Mouse (Mus musculus): ENCODE data around the gene AU040320.

AU040320 gene

GRCm38 (mm10) chr4:126753268-126754230 lies at the start of gene AU040320, which contains the start of gene Ncdn:
AU040320 (plus strand) TSS chr4:126753544.
Ncdn (minus strand) TSS chr4:126753438.
- DNase-seq = peak; percentile 99

- no peak for DNase-seq
Observed at GRCm38 (mm10) chr4:126706630-126707438, 46.5 kb upstream of the AU040320 start.

GRCm38 (mm10) chr4:126707439-126707826 lies 45.9 kb upstream of the AU040320 start:
- no peak for DNase-seq

- no peak for DNase-seq
Observed at GRCm38 (mm10) chr4:126732111-126732510, 21.2 kb upstream of the AU040320 start.

- DNase-seq = no peak
Observed at GRCm38 (mm10) chr4:126732531-126733380, 20.6 kb upstream of the AU040320 start.

- DNase-seq = no peak
Observed at GRCm38 (mm10) chr4:126734001-126734603, 19.2 kb upstream of the AU040320 start.

- no peak for DNase-seq
Observed at GRCm38 (mm10) chr4:126734700-126735381, 18.5 kb upstream of the AU040320 start.

GRCm38 (mm10) chr4:126735382-126736000 lies 17.9 kb upstream of the AU040320 start:
- no peak for DNase-seq

GRCm38 (mm10) chr4:126736001-126736414 lies 17.3 kb upstream of the AU040320 start, which contains the start of gene Tfap2e:
Tfap2e (minus strand) TSS chr4:126736240.
- no peak for DNase-seq

- DNase-seq = no peak
Observed at GRCm38 (mm10) chr4:126739966-126740676, 13.2 kb upstream of the AU040320 start.

- DNase-seq = peak; percentile 88
Observed at GRCm38 (mm10) chr4:126741448-126741847, 11.9 kb upstream of the AU040320 start.

- no peak for DNase-seq
Observed at GRCm38 (mm10) chr4:126742976-126743375, 10.4 kb upstream of the AU040320 start.

- no peak for DNase-seq
Observed at GRCm38 (mm10) chr4:126743713-126744112, 9.6 kb upstream of the AU040320 start.

- peak; percentile 70 for DNase-seq
Observed at GRCm38 (mm10) chr4:126744831-126745230, 8.5 kb upstream of the AU040320 start.

GRCm38 (mm10) chr4:126745506-126746193 lies 7.7 kb upstream of the AU040320 start:
- DNase-seq = peak; percentile 73

GRCm38 (mm10) chr4:126746194-126746840 lies 7.0 kb upstream of the AU040320 start:
- DNase-seq = peak; percentile 42

- peak; percentile 67 for DNase-seq
Observed at GRCm38 (mm10) chr4:126748381-126748780, 5.0 kb upstream of the AU040320 start.

GRCm38 (mm10) chr4:126749553-126749952 lies 3.8 kb upstream of the AU040320 start:
- DNase-seq = no peak

All from cerebellum, adult 9-10 months (tissue).